Mouse (Mus musculus): Measurements from ENCODE around the gene Gadl1. TPM values are rescaled to one million over a fixed set of nuclear protein-coding genes. Genes with fewer than 3 reads are reported as not detected.

Gene Gadl1
- polyA plus RNA-seq, 1 experiment from 2014 or later = 0.53 TPM

GRCm38 (mm10) chr9:116121472-116121871 is 212.2 kb downstream of the Gadl1 start:
- no peak for ATAC-seq (ENCODE audit: low read depth)
- H3K9me3 ChIP-seq = no peaks in the 10 kb centered on the region
- no peaks in the 10 kb centered on the region; the same call in 1 of the 2 replicates for H3K36me3 ChIP-seq
- H3K4me2 ChIP-seq = no peak overlapping the region
- H3K27me3 ChIP-seq = no peaks in the 10 kb centered on the region
- 85% methylated on average over 7 of the region's 7 CpGs for WGBS
- H3K4me1 ChIP-seq (replicated peaks) = peaks cover 6% of the 10 kb centered on the region; the same call in 1 of the 2 replicates
- no peak overlapping the region for H3K9ac ChIP-seq
- no peak overlapping the region for H3K4me3 ChIP-seq
- H3K27ac ChIP-seq (replicated peaks) = no peak overlapping the region

GRCm38 (mm10) chr9:116122544-116122943 is 213.3 kb downstream of the Gadl1 start:
- Histone ChIP-seq H3K4me3 (no peak overlapping the region), H3K27me3 (no peaks in the 10 kb centered on the region), H3K9me3 (no peaks in the 10 kb centered on the region), H3K4me2 (no peak overlapping the region), H3K27ac (replicated peaks) (peak overlapping the region; percentile 46; the same call in 1 of the 2 replicates), H3K36me3 (no peaks in the 10 kb centered on the region; the same call in 1 of the 2 replicates), H3K9ac (no peak overlapping the region), H3K4me1 (replicated peaks) (peaks cover 11% of the 10 kb centered on the region; the same call in 1 of the 2 replicates)
- 83% methylated on average over 6 of the region's 6 CpGs for WGBS
- ATAC-seq (ENCODE audit: low read depth) = no peak

- Histone ChIP-seq H3K9ac (no peak overlapping the region), H3K4me2 (no peak overlapping the region), H3K4me1 (replicated peaks) (peaks cover 11% of the 10 kb centered on the region; the same call in 1 of the 2 replicates), H3K27me3 (no peaks in the 10 kb centered on the region), H3K27ac (replicated peaks) (peak overlapping the region; percentile 46; the same call in 1 of the 2 replicates), H3K9me3 (no peaks in the 10 kb centered on the region), H3K36me3 (no peaks in the 10 kb centered on the region; the same call in 1 of the 2 replicates), H3K4me3 (no peak overlapping the region)
- whole genome bisulfite sequencing = 67% methylated on average over 9 of the region's 9 CpGs
- no peak for ATAC-seq (ENCODE audit: low read depth)
Observed at GRCm38 (mm10) chr9:116122969-116123589, 213.8 kb downstream of the Gadl1 start.

Measured in neural tube, embryonic 13.5 days (tissue).